Mouse (Mus musculus): ENCODE data around the gene Acss2. TPM values are rescaled to one million over a fixed set of nuclear protein-coding genes. Genes with fewer than 3 reads are reported as not detected.
"Not testable (repeated sequence)": the region's sequence is repeated elsewhere in the genome, so short reads cannot be mapped to it uniquely, and the experiment has no call there.

Acss2 gene
- polyA plus RNA-seq, 1 experiment from 2014 or later, result 8.9 TPM

DNA sequence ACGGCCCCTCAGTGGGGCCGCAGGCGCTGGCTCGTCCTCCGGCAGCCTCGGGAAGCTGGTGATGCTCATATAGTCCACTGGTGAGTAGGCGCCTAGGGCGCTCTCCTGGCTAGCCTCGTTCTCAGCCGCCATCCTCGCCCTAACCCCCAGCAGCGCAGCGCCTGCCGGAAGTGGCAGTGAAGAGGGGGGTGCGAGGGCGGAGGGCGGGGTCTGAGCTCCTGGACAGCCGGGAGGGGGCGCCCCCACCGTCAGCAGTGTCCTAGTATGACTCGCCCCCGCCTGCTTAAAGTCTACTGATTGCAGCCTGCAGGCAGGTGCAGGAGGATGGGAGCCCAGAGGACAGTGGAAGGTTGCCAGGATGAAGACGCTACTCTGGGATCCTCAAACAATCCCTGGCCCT, 3.1 kb upstream of the Acss2 start:
- Histone ChIP-seq H3K4me1 (peaks cover 22% of the 10 kb centered on the region), H3K27ac (peak overlapping the region; percentile 70), H3K9me3 (no peaks in the 10 kb centered on the region), H3K4me3 (peak overlapping the region; percentile 58), H3K36me3 (0 out of 2 replicates have a peak, but pooled peaks cover under 1% of the 10 kb centered on the region), H3K27me3 (ENCODE audit: insufficient read depth, poor library complexity, severe bottlenecking) (peaks cover 35% of the 10 kb centered on the region)
- peak; percentile 85 for DNase-seq (ENCODE audit: low spot score)
- 2% methylated on average over 23 of the region's 23 CpGs for WGBS

DNA sequence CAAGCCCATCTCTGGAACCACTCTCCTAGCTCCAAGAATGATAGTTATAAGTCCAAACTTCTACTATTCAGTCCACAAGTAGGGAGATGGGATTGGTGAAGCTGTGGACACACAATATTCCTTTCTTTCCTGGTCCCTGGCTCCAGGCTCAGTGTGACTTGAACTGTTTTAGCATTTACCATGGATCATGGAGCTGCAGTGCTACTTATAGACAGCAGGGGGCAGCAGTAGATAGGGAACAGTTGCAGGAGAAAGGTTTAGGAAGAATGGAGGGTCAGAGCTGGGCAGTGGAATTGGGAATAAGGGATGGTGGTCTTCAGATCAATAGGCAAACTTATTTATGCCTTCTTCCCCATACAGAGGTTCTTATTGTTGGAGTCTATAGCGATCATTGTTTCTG, 1.8 kb upstream of the Acss2 start:
- DNase-seq (ENCODE audit: low spot score), result no peak
- Histone ChIP-seq H3K27ac (no peak overlapping the region), H3K27me3 (ENCODE audit: insufficient read depth, poor library complexity, severe bottlenecking) (peaks cover 35% of the 10 kb centered on the region), H3K9me3 (no peaks in the 10 kb centered on the region), H3K36me3 (no peaks in the 10 kb centered on the region), H3K4me1 (peaks cover 22% of the 10 kb centered on the region), H3K4me3 (no peak overlapping the region)
- 3% methylated on average over 1 of the region's 1 CpGs for WGBS

DNA sequence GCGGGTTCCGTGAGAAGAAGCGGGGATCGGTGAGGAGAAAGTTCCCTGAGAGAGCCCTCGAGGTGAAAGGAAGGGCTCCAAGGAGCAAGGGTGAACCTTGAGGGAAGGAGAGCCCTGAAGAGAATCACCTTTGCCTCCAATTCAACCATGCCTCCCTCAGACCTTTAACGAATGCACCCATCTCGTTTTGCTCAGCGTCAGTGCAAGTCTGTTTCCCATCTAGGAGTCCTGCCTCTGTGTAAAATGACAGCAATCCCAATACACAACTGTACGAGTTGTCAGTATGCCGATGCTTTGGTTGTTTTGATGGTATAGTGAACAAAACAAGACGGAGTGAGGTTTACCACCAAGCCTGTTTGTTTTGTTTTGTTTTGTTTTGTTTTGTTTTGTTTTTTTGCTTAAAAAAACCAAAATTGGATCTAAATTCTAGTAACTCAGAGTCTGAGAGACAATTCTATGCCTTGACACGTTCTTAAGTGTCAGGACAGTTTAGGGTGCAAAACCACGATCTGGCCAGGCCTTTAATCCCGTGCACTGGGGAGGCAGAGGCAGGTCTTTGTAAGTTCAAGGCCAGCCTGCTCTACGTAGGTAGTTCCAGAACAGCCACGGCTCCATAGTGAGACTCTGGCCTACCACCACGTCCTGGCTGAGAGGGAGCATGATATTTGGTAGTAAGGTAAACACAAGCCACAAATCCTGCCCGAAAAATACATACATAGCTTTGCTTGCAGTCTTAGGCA, 953 bp downstream of the Acss2 start:
- Histone ChIP-seq H3K4me3 (peak overlapping the region; percentile 79), H3K9me3 (no peaks in the 10 kb centered on the region), H3K4me1 (peaks cover 22% of the 10 kb centered on the region), H3K36me3 (no peaks in the 10 kb centered on the region), H3K27me3 (ENCODE audit: insufficient read depth, poor library complexity, severe bottlenecking) (peaks cover 23% of the 10 kb centered on the region), H3K27ac (peak overlapping the region; percentile 87; the same call in 1 of the 2 replicates)
- WGBS, result 28% methylated on average over 18 of the region's 18 CpGs
- DNase-seq (ENCODE audit: low spot score), result no peak

DNA sequence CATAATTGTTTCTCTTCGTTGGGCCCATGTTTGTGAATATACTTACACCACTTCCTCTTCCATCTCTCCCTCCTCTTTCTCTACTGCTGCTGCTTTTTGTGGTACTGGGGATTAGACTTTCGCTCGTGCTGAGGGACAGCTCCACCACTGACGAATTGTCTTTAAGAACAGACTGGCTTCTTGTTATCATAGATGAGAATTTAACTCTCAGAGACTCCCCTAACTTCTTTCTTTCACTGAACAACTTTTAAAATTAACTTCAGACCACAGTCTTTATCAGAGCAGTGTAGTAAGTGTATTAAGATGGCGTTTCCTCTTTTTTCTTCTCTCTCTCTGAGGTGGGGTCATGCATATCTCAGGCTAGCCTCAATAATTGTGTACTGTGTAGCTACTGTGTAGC, 6.0 kb downstream of the Acss2 start:
- WGBS, result 60% methylated on average over 5 of the region's 5 CpGs
- Histone ChIP-seq H3K4me3 (no peak overlapping the region), H3K27ac (no peak overlapping the region), H3K27me3 (ENCODE audit: insufficient read depth, poor library complexity, severe bottlenecking) (no peaks in the 10 kb centered on the region), H3K36me3 (no peaks in the 10 kb centered on the region), H3K9me3 (no peaks in the 10 kb centered on the region), H3K4me1 (peaks cover 2% of the 10 kb centered on the region; the same call in 1 of the 2 replicates)
- no peak for DNase-seq (ENCODE audit: low spot score)

DNA sequence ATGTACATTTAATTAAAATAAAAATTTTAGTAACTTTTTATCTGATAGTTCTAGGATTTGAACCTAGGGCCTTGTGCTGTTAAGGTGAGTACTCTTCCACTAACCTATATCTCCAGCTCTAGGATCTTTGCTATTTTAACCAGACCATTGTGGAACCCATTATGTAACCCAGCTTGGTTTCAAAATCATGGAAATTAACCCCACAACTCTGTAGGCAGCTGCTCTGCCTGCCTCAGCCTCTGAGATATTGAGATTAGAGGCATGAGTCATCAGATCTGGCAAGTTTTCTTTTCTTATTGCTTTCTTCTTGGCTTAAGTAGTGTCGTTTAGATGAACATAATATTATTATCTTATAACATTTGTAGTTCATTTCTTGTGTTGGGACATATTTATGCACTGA, 6.6 kb downstream of the Acss2 start:
- no peaks in the 10 kb centered on the region for H3K27me3 ChIP-seq (ENCODE audit: insufficient read depth, poor library complexity, severe bottlenecking)
- H3K4me1 ChIP-seq, result no peaks in the 10 kb centered on the region
- 60% methylated on average over 1 of the region's 1 CpGs for WGBS
- no peak overlapping the region for H3K27ac ChIP-seq
- DNase-seq (ENCODE audit: low spot score), result no peak
- H3K36me3 ChIP-seq, result no peaks in the 10 kb centered on the region
- H3K9me3 ChIP-seq, result no peaks in the 10 kb centered on the region
- H3K4me3 ChIP-seq, result no peak overlapping the region

DNA sequence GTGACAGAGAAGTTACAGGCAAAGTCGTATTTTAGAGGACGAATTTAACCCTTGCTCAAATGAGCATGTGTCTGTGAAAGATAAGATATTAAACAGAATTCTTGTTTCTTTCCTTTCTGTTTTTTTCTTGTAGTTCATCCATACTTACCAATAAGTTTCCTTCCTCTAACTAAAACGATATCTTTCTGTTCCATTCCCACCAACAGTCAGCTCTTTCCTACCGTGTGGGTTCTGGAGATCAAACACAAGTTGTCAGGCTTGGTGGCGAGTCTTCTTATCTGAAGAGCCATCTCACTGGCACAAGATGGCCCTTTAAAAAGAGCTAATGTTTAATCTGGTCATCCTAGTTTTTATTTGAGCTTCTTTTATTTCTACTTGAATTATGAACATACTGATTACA, 9.6 kb downstream of the Acss2 start:
- WGBS, result 54% methylated on average over 5 of the region's 5 CpGs
- Histone ChIP-seq H3K4me3 (no peak overlapping the region), H3K27ac (no peak overlapping the region), H3K27me3 (ENCODE audit: insufficient read depth, poor library complexity, severe bottlenecking) (no peaks in the 10 kb centered on the region), H3K4me1 (no peaks in the 10 kb centered on the region), H3K9me3 (no peaks in the 10 kb centered on the region), H3K36me3 (no peaks in the 10 kb centered on the region)
- no peak for DNase-seq (ENCODE audit: low spot score)

DNA sequence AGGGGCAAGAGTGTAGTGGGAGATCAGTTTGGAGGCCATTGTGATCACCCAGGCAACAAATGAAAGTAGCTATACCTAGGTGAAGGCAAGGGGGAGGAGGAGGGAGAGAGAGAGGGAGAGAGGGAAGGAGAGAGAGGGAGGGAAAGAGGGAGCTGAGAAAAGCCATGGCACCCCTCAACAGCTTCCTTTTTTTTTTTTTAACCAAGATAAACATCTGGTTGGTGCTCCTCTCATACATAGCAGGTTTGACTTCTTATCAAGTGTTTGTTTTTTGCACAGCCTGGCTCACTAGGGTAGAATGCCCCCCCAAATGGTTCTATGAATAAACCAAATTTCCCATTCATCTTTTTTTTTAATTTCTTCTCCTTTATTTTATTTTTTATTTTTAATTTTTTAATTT, 18.5 kb downstream of the Acss2 start:
- no peak for DNase-seq (ENCODE audit: low spot score)
- Histone ChIP-seq H3K27me3 (ENCODE audit: insufficient read depth, poor library complexity, severe bottlenecking) (no peaks in the 10 kb centered on the region), H3K27ac (no peak overlapping the region), H3K9me3 (no peaks in the 10 kb centered on the region), H3K4me3 (no peak overlapping the region), H3K36me3 (no peaks in the 10 kb centered on the region), H3K4me1 (peaks cover 7% of the 10 kb centered on the region; the same call in 1 of the 2 replicates)

DNA sequence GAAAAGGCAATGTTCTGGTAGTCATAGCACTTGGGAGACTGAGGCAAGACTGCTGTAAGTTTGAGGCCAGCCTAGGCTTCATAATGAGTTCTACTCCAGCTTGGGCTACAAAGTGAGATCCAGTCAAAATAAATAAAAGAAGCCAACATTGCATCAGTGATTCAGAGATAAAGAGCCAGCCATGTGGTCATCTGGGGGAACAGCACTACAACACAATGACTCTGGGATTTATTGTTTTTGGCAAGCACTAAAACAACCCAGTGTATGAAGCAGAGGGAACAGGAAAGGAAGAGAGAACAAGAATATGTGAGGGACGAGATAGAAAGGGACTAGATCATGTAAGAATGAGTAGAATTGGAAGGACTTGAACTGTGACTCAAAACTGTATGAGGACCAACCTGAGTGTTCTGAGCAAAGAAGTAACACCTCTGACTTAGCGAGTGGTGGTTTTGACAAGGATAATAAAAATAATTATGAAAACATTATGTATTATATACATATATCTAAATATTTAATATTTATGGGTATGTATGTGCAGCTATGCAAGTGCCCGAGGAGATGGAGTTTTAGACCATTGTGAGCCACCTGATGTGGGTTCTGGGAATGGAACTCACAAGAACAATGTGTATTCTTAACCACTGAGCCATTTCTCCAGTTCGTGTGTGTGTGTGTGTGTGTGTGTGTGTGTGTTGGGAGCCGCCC, 20.2 kb downstream of the Acss2 start:
- 70% methylated on average over 5 of the region's 5 CpGs for WGBS
- DNase-seq (ENCODE audit: low spot score), result no peak
- Histone ChIP-seq H3K4me3 (no peak overlapping the region; the same call in 1 of the 2 replicates), H3K27ac (no peak overlapping the region), H3K27me3 (ENCODE audit: insufficient read depth, poor library complexity, severe bottlenecking) (no peaks in the 10 kb centered on the region), H3K9me3 (no peaks in the 10 kb centered on the region), H3K36me3 (no peaks in the 10 kb centered on the region), H3K4me1 (peaks cover 8% of the 10 kb centered on the region; the same call in 1 of the 2 replicates)

DNA sequence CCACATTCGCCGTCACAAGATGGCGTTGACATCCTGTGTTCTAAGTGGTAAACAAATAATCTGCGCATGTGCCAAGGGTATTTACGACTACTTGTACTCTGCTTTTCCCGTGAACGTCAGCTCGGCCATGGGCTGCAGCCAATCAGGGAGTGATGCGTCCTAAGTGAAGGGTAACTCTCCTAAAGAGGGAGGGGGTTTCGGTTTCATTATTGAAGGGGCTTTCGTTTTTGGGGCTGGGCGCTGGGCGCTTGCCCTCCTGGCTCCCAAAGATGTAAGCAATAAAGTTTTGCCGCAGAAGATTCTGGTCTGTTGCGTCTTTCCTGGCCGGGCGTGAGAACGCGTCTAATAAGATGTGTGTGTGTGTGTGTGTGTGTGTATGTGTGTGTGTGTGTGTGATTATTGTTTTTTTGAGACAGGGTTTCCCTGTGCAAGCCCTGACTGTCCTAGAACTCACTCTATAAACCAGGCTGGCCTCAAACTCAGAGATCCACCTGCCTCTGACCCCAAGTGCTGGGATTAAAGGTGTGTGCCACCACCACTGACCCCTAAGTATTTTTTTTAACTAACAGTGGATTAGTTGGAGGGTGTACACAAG, 20.8 kb downstream of the Acss2 start:
- peak overlapping the region; percentile 15; the same call in 1 of the 2 replicates for H3K4me3 ChIP-seq
- H3K4me1 ChIP-seq; H3K9me3 ChIP-seq; H3K27me3 ChIP-seq (ENCODE audit: insufficient read depth, poor library complexity, severe bottlenecking); DNase-seq (ENCODE audit: low spot score); H3K27ac ChIP-seq; H3K36me3 ChIP-seq: not testable (repeated sequence)
- 68% methylated on average over 18 of the region's 19 CpGs for WGBS

DNA sequence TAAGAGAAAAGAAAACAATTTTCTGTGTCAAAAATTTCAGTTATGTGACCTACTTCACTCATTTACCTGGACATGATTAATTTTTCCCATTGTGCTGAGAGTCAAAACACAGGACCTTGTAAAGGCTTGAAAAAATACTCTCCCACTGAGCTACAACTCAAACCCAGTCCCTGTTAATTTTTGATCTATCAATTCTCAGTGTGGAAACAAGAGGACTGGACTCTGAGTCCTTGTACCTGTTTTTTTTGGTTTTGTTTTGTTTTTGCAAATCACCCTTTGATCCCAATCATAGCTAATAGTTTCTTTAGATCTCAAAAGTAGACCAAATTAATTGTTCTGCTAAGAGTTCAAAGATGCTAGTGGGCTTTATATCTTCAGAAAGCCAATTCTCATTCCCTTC, 21.9 kb downstream of the Acss2 start:
- Histone ChIP-seq H3K4me3 (no peak overlapping the region), H3K36me3 (no peaks in the 10 kb centered on the region), H3K27ac (no peak overlapping the region), H3K4me1 (peaks cover 8% of the 10 kb centered on the region; the same call in 1 of the 2 replicates), H3K9me3 (no peaks in the 10 kb centered on the region), H3K27me3 (ENCODE audit: insufficient read depth, poor library complexity, severe bottlenecking) (no peaks in the 10 kb centered on the region)
- DNase-seq (ENCODE audit: low spot score), result no peak

DNA sequence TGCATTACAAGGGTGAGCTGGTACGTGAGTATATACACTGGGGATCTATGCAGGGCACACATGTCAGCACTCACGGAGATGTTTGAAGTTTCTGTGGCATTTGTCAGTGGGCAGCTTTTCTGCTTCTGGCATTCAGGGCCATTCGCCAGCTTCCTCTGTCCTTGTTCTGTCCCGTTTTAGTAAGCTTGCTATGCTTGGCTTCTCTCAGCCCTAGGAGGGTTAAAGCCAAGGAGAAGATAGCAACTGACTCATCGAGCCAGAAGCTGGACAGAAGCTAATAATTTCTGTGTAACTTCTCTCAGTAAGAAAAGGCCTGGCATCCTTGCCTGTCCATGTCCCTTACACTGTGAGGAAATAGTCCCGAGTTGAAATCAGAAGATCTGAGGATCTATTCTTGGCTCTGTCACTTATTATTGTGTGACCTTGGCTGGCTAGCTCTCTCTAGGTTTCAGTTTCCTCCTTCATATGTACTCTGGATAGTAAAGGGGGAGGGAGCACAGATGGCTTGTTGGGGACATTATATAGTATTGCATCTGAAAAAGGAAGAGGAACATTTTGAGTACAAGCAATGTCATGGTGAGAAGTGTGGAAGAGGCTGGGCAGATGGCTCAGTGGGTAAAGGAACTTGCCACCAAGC, 23.2 kb downstream of the Acss2 start:
- DNase-seq (ENCODE audit: low spot score), result no peak
- no peaks in the 10 kb centered on the region for H3K9me3 ChIP-seq
- no peak overlapping the region for H3K4me3 ChIP-seq
- 54% methylated on average over 6 of the region's 6 CpGs for WGBS
- H3K27ac ChIP-seq, result peak overlapping the region; percentile 69; the same call in 1 of the 2 replicates
- H3K27me3 ChIP-seq (ENCODE audit: insufficient read depth, poor library complexity, severe bottlenecking), result 0 out of 2 replicates have a peak, but pooled peaks cover 5% of the 10 kb centered on the region
- no peaks in the 10 kb centered on the region for H3K36me3 ChIP-seq
- H3K4me1 ChIP-seq, result peaks cover 8% of the 10 kb centered on the region; the same call in 1 of the 2 replicates

DNA sequence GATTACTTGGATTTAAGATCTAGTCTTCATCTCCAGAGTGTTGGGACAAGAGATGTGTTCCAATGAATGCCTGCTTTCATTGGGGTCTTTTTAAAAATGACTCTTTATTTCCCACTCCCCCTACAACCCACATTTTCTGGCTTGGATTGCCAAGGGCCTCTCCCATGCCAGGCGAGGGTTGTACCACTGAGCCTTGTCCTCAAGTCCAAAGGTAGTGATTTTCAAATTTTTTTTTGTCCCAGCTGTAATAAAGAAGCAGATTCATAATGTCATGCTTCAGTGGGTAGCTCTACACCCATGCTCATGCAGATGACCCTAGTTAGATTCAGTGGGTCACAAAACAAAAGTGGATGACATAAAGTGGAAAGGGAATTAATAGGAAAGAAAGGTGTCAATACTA, 29.2 kb downstream of the Acss2 start:
- DNase-seq (ENCODE audit: low spot score), result no peak
- 66% methylated on average over 1 of the region's 1 CpGs for WGBS
- no peak overlapping the region for H3K4me3 ChIP-seq
- H3K27me3 ChIP-seq (ENCODE audit: insufficient read depth, poor library complexity, severe bottlenecking), result 0 out of 2 replicates have a peak, but pooled peaks cover 5% of the 10 kb centered on the region
- H3K36me3 ChIP-seq, result no peaks in the 10 kb centered on the region
- H3K9me3 ChIP-seq, result no peaks in the 10 kb centered on the region
- no peak overlapping the region for H3K27ac ChIP-seq
- no peaks in the 10 kb centered on the region for H3K4me1 ChIP-seq

DNA sequence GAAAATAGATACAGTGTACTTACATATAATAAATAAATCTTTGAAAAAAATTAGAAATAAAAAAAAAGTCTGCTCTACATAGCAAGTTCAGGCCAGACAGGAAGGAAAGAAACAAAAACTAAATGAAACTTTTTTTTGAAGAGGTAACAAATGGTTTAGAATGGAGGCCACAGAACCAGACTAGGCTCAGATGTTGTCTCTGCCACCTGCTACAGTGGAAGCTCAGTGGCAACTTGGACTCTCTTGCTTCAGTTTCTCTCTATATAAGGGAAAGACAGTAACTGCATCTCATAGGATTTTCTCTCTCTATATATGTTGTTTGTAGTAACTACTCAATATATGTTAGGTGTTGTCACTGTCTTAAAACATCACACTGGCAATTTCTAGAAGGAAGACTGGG, 34.6 kb downstream of the Acss2 start:
- no peaks in the 10 kb centered on the region; the same call in 1 of the 2 replicates for H3K27me3 ChIP-seq (ENCODE audit: insufficient read depth, poor library complexity, severe bottlenecking)
- H3K4me3 ChIP-seq, result no peak overlapping the region
- no peak for DNase-seq (ENCODE audit: low spot score)
- H3K4me1 ChIP-seq, result no peaks in the 10 kb centered on the region
- no peaks in the 10 kb centered on the region for H3K9me3 ChIP-seq
- H3K36me3 ChIP-seq, result no peaks in the 10 kb centered on the region
- H3K27ac ChIP-seq, result no peak overlapping the region
